Mouse (Mus musculus) C2C12 (cell line): ENCODE results near the gene Ssrp1. TPM values are rescaled to one million over a fixed set of nuclear protein-coding genes. Genes with fewer than 3 reads are reported as not detected.

Source experiments
- H3K27me3 ChIP-seq: one replicate; pipeline ENCODE4 v1.6.1; 2011; ENCODE audit not compliant: control insufficient read depth, insufficient read depth, insufficient read length
- H3K36me3 ChIP-seq: one replicate; pipeline ENCODE4 v1.6.1; 2011; ENCODE audit not compliant: control insufficient read depth, insufficient read depth
- H3K4me3 ChIP-seq: one replicate; pipeline ENCODE4 v1.5.1; 2011; ENCODE audit warnings: mild to moderate bottlenecking, control low read depth; ENCODE audit not compliant: poor library complexity, insufficient read depth, severe bottlenecking
- H3K79me2 ChIP-seq: one replicate; pipeline ENCODE4 v1.6.1; 2011; ENCODE audit not compliant: control insufficient read depth, insufficient read depth
- H3K79me3 ChIP-seq: one replicate; pipeline ENCODE4 v1.6.1; 2011; ENCODE audit warnings: low read depth, control low read depth
- H3ac ChIP-seq: one replicate; pipeline ENCODE3; 2011; ENCODE audit warnings: low read depth; ENCODE audit not compliant: control insufficient read depth, insufficient read length
- CEBPB ChIP-seq: IDR thresholded peaks from one replicate; pipeline ENCODE4 v1.6.1; 2011; ENCODE audit warnings: low read depth, mild to moderate bottlenecking, control low read depth, moderate library complexity
- CTCF ChIP-seq: IDR thresholded peaks from one replicate; pipeline ENCODE4 v1.5.1; 2011; ENCODE audit not compliant: control insufficient read depth, insufficient read depth, insufficient read length
- FOSL1 ChIP-seq: IDR thresholded peaks from one replicate; pipeline ENCODE4 v1.8.0; 2011; ENCODE audit warnings: mild to moderate bottlenecking, low read length; ENCODE audit not compliant: poor library complexity, insufficient read depth, severe bottlenecking
- MAX ChIP-seq: IDR thresholded peaks from one replicate; pipeline ENCODE4 v1.6.1; 2011; ENCODE audit warnings: mild to moderate bottlenecking, control low read depth
- MYOD1 ChIP-seq: IDR thresholded peaks from one replicate; pipeline ENCODE4 v1.6.1; 2011; ENCODE audit warnings: low read depth; ENCODE audit not compliant: control insufficient read depth, insufficient read length
- MYOG ChIP-seq: IDR thresholded peaks from one replicate; pipeline ENCODE4 v1.6.1; 2011; ENCODE audit not compliant: control insufficient read depth, insufficient read length; ENCODE audit errors: extremely low read depth
- USF1 ChIP-seq: IDR thresholded peaks from one replicate; pipeline ENCODE4 v1.6.1; 2011; ENCODE audit warnings: low read depth, mild to moderate bottlenecking, control low read depth, moderate library complexity
- polyA plus RNA-seq: library from polyadenylated mRNA; unstranded; fragments of >200 nt; fragmentation: generic; extraction: Trizol; gene quantifications from one replicate; pipeline ENCODE4 v1.2.1, GENCODE M21; 2012; ENCODE audit warnings: missing spikeins

Gene Ssrp1
- polyA plus RNA-seq, 1 experiment: 195 TPM

DNA sequence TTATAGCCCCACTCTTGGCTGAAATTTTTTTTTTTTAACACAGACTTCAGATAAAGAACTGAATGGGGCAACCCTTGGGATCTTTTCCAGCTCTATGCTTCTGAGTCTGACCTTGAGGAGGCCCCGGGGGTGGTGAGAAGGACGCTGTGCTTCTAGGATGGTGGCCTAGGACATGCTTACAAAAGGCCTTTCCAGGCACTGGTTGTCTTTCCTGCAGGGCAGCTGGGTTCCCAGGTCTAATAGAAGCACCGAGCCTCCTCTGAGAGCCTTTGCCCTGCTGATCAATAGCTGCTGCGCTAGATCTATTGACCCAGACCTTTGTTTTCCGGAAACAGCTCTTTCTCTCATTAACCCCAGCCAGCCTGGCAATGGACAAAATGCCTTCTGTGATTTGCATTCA is 58.9 kb downstream of the Ssrp1 start:
- no peak for TF ChIP-seq FOSL1
- no peak for TF ChIP-seq MYOG
- TF ChIP-seq MAX: no peak
- no peak for TF ChIP-seq MYOD1
- no peak for TF ChIP-seq USF1
- no peak for TF ChIP-seq CEBPB
- TF ChIP-seq CTCF: no peak

More for the DNA sequence above, 58.9 kb downstream of the Ssrp1 start:
- Histone ChIP-seq H3K27me3 (no peaks in the 10 kb centered on the region), H3K79me3 (no peaks in the 10 kb centered on the region), H3K36me3 (no peaks in the 10 kb centered on the region), H3K4me3 (no peak overlapping the region), H3ac (no peak overlapping the region), H3K79me2 (no peaks in the 10 kb centered on the region)

Other genes starting within 250 kb of the Ssrp1 start
- gene Ube2l6, start 238.4 kb upstream of the Ssrp1 start, polyA plus RNA-seq: 16.2 TPM
- 0.06 TPM for gene Smtnl1, start 214.6 kb upstream of the Ssrp1 start, polyA plus RNA-seq
- 108 TPM for gene Timm10, start 210.2 kb upstream of the Ssrp1 start, polyA plus RNA-seq
- 6.6 TPM for gene Slc43a1, start 198.4 kb upstream of the Ssrp1 start, polyA plus RNA-seq
- 0.18 TPM for gene Rtn4rl2, start 150.5 kb upstream of the Ssrp1 start, polyA plus RNA-seq
- 10.5 TPM for gene Slc43a3, start 100.7 kb upstream of the Ssrp1 start, polyA plus RNA-seq
- gene Prg2, start 56.8 kb upstream of the Ssrp1 start, polyA plus RNA-seq: not detected
- not detected for gene Prg3, start 49.0 kb upstream of the Ssrp1 start, polyA plus RNA-seq
- gene P2rx3, start 228 bp downstream of the Ssrp1 start, polyA plus RNA-seq: 0.30 TPM
- 58.6 TPM for gene Tnks1bp1, start 10.8 kb downstream of the Ssrp1 start, polyA plus RNA-seq
- not detected for gene Aplnr, start 99.0 kb downstream of the Ssrp1 start, polyA plus RNA-seq
- gene Lrrc55, start 160.0 kb downstream of the Ssrp1 start, polyA plus RNA-seq: not detected